Mouse (Mus musculus) forebrain, embryonic 15.5 days (tissue): ENCODE results near the gene Ak9. TPM values are rescaled to one million over a fixed set of nuclear protein-coding genes. Genes with fewer than 3 reads are reported as not detected.
A peak's percentile ranks its signal among the peaks of the same experiment; 100 is the strongest.

Experiments used
- ATAC-seq: fragments of 200-750 bp; cut with Nextera tagmentation; replicated peaks from 2 replicates; pipeline ENCODE4 v1.8.0; 2017; ENCODE audit warnings: mild to moderate bottlenecking, moderate TSS enrichment, moderate library complexity
- H3K27ac ChIP-seq: fragments of 300-500 bp; sonication (generic); replicated peaks from 2 replicates; pipeline ENCODE4 v1.5.1; 2015; ENCODE audit warnings: mild to moderate bottlenecking, inconsistent platforms
- H3K27me3 ChIP-seq: fragments of 300-500 bp; sonication (generic); 2 replicates; pipeline ENCODE4 v1.6.1; 2015; ENCODE audit warnings: inconsistent platforms
- H3K36me3 ChIP-seq: fragments of 300-500 bp; sonication (generic); 2 replicates; pipeline ENCODE4 v1.6.1; 2015; ENCODE audit warnings: mild to moderate bottlenecking, inconsistent platforms
- H3K4me1 ChIP-seq: fragments of 300-500 bp; sonication (generic); 2 replicates; pipeline ENCODE4 v1.6.1; 2015; ENCODE audit warnings: inconsistent platforms
- H3K4me2 ChIP-seq: fragments of 300-500 bp; sonication (generic); replicated peaks from 2 replicates; pipeline ENCODE4 v1.6.1; 2015; ENCODE audit warnings: mild to moderate bottlenecking, inconsistent platforms
- H3K4me3 ChIP-seq: fragments of 300-500 bp; sonication (generic); 2 replicates; pipeline ENCODE4 v1.5.1; 2015; ENCODE audit warnings: mild to moderate bottlenecking, inconsistent platforms
- H3K9ac ChIP-seq: fragments of 300-500 bp; sonication (generic); replicated peaks from 2 replicates; pipeline ENCODE4 v1.6.1; 2015; ENCODE audit warnings: mild to moderate bottlenecking, inconsistent platforms
- H3K9me3 ChIP-seq: fragments of 300-500 bp; sonication (generic); 2 replicates; pipeline ENCODE4 v1.6.1; 2016; ENCODE audit warnings: inconsistent platforms
- WGBS: fragments of 180-500 bp; shearing (Covaris S2); methylation state at CpG from one replicate; pipeline ENCODE4 v1.1.7; 2015; ENCODE audit warnings: mixed read lengths; 5-methylcytosine and 5-hydroxymethylcytosine counted together
- polyA plus RNA-seq: library from polyadenylated mRNA; unstranded; fragments of >200 nt; fragmentation: Nextera tagmentation; extraction: Ambion mirVana; gene quantifications from 2 replicates; pipeline ENCODE4 v1.2.1, GENCODE M21; 2015

The Ak9 gene
- polyA plus RNA-seq, 1 experiment from 2014 or later: 0.20 TPM

GRCm38 (mm10) chr10:41461057-41461722 is 157.4 kb downstream of the Ak9 start:
- H3K27ac ChIP-seq: no peak overlapping the region
- no peak overlapping the region for H3K4me3 ChIP-seq
- no peak for ATAC-seq
- 84% methylated on average over 3 of the region's 3 CpGs for WGBS
- H3K9me3 ChIP-seq: no peaks in the 10 kb centered on the region
- no peaks in the 10 kb centered on the region for H3K4me1 ChIP-seq
- no peak overlapping the region for H3K4me2 ChIP-seq
- no peaks in the 10 kb centered on the region for H3K27me3 ChIP-seq
- H3K9ac ChIP-seq: no peak overlapping the region
- peaks cover 29% of the 10 kb centered on the region for H3K36me3 ChIP-seq

- Histone ChIP-seq H3K4me2 (no peak overlapping the region), H3K9me3 (no peaks in the 10 kb centered on the region), H3K9ac (no peak overlapping the region), H3K27ac (no peak overlapping the region), H3K36me3 (peaks cover 28% of the 10 kb centered on the region), H3K27me3 (no peaks in the 10 kb centered on the region), H3K4me3 (no peak overlapping the region), H3K4me1 (no peaks in the 10 kb centered on the region)
- ATAC-seq: no peak
- 50% methylated on average over 15 of the region's 15 CpGs for WGBS
Measured at GRCm38 (mm10) chr10:41464401-41464955, 160.7 kb downstream of the Ak9 start.

GRCm38 (mm10) chr10:41467325-41467724 is 163.5 kb downstream of the Ak9 start:
- H3K4me1 ChIP-seq: no peaks in the 10 kb centered on the region
- WGBS: 36% methylated on average over 6 of the region's 6 CpGs
- H3K9ac ChIP-seq: no peak overlapping the region
- H3K9me3 ChIP-seq: no peaks in the 10 kb centered on the region
- no peaks in the 10 kb centered on the region for H3K27me3 ChIP-seq
- H3K36me3 ChIP-seq: peaks cover 28% of the 10 kb centered on the region
- no peak overlapping the region for H3K4me3 ChIP-seq
- no peak for ATAC-seq
- H3K4me2 ChIP-seq: no peak overlapping the region
- no peak overlapping the region for H3K27ac ChIP-seq

GRCm38 (mm10) chr10:41470693-41471092 is 166.9 kb downstream of the Ak9 start:
- Histone ChIP-seq H3K4me1 (peaks cover under 1% of the 10 kb centered on the region; the same call in 1 of the 2 replicates), H3K4me2 (no peak overlapping the region), H3K36me3 (peaks cover 7% of the 10 kb centered on the region), H3K9ac (no peak overlapping the region), H3K9me3 (no peaks in the 10 kb centered on the region), H3K27me3 (no peaks in the 10 kb centered on the region), H3K4me3 (no peak overlapping the region), H3K27ac (no peak overlapping the region)
- WGBS: 89% methylated on average over 3 of the region's 3 CpGs
- no peak for ATAC-seq

- Histone ChIP-seq H3K36me3 (peaks cover 4% of the 10 kb centered on the region; the same call in 1 of the 2 replicates), H3K27ac (no peak overlapping the region), H3K9ac (no peak overlapping the region), H3K27me3 (no peaks in the 10 kb centered on the region), H3K9me3 (no peaks in the 10 kb centered on the region), H3K4me2 (no peak overlapping the region), H3K4me3 (no peak overlapping the region), H3K4me1 (peaks cover 16% of the 10 kb centered on the region)
- no peak for ATAC-seq
Measured at GRCm38 (mm10) chr10:41472534-41472933, 168.8 kb downstream of the Ak9 start.

- Histone ChIP-seq H3K27ac (no peak overlapping the region), H3K9ac (no peak overlapping the region), H3K4me1 (peaks cover 21% of the 10 kb centered on the region), H3K4me3 (no peak overlapping the region), H3K36me3 (peaks cover 2% of the 10 kb centered on the region; the same call in 1 of the 2 replicates), H3K9me3 (no peaks in the 10 kb centered on the region), H3K4me2 (no peak overlapping the region), H3K27me3 (no peaks in the 10 kb centered on the region)
- WGBS: 79% methylated on average over 5 of the region's 5 CpGs
- ATAC-seq: no peak
Measured at GRCm38 (mm10) chr10:41472962-41473481, 169.2 kb downstream of the Ak9 start.

GRCm38 (mm10) chr10:41473782-41474468 is 170.1 kb downstream of the Ak9 start:
- no peak for ATAC-seq
- H3K27me3 ChIP-seq: no peaks in the 10 kb centered on the region
- H3K4me3 ChIP-seq: no peak overlapping the region
- H3K4me1 ChIP-seq: peaks cover 21% of the 10 kb centered on the region
- H3K36me3 ChIP-seq: no peaks in the 10 kb centered on the region
- no peak overlapping the region for H3K4me2 ChIP-seq
- H3K27ac ChIP-seq: no peak overlapping the region
- H3K9ac ChIP-seq: no peak overlapping the region
- H3K9me3 ChIP-seq: no peaks in the 10 kb centered on the region
- 85% methylated on average over 6 of the region's 6 CpGs for WGBS

GRCm38 (mm10) chr10:41474981-41475391 is 171.2 kb downstream of the Ak9 start:
- ATAC-seq: no peak
- 82% methylated on average over 1 of the region's 1 CpGs for WGBS

GRCm38 (mm10) chr10:41476171-41477017 is 172.6 kb downstream of the Ak9 start, which contains the start of gene Mical1:
Mical1 (plus strand) TSS chr10:41476314.
- ATAC-seq: peak; percentile 78
- Histone ChIP-seq H3K4me3 (peak within 1 kb of the TSS; percentile 58), H3K27ac (peak within 1 kb of the TSS; percentile 80), H3K9me3 (no peaks in the 10 kb centered on the region), H3K4me2 (peak within 1 kb of the TSS; percentile 76), H3K27me3 (no peaks in the 10 kb centered on the region), H3K4me1 (peaks cover 21% of the 10 kb centered on the region), H3K36me3 (no peaks in the 10 kb centered on the region; the same call in 1 of the 2 replicates), H3K9ac (peak within 1 kb of the TSS; percentile 55)
- WGBS: under 1% methylated on average over 35 of the region's 35 CpGs

More at GRCm38 (mm10) chr10:41474981-41475391, 171.2 kb downstream of the Ak9 start:
- H3K4me1 ChIP-seq: peaks cover 21% of the 10 kb centered on the region
- no peaks in the 10 kb centered on the region for H3K36me3 ChIP-seq
- no peaks in the 10 kb centered on the region for H3K27me3 ChIP-seq
- H3K4me2 ChIP-seq: no peak overlapping the region
- no peak overlapping the region for H3K27ac ChIP-seq
- no peak overlapping the region for H3K9ac ChIP-seq
- H3K4me3 ChIP-seq: no peak overlapping the region
- no peaks in the 10 kb centered on the region for H3K9me3 ChIP-seq

GRCm38 (mm10) chr10:41477018-41477277 is 173.2 kb downstream of the Ak9 start:
- Histone ChIP-seq H3K9ac (peak overlapping the region; percentile 55), H3K27me3 (no peaks in the 10 kb centered on the region), H3K4me2 (peak overlapping the region; percentile 76), H3K27ac (peak overlapping the region; percentile 80), H3K36me3 (peaks cover 1% of the 10 kb centered on the region; the same call in 1 of the 2 replicates), H3K9me3 (no peaks in the 10 kb centered on the region), H3K4me1 (peaks cover 21% of the 10 kb centered on the region), H3K4me3 (peak overlapping the region; percentile 58)
- peak; percentile 32 for ATAC-seq
- WGBS: 0% methylated on average over 9 of the region's 9 CpGs

GRCm38 (mm10) chr10:41477278-41478181 is 173.8 kb downstream of the Ak9 start:
- no peaks in the 10 kb centered on the region for H3K9me3 ChIP-seq
- H3K36me3 ChIP-seq: peaks cover 2% of the 10 kb centered on the region; the same call in 1 of the 2 replicates
- WGBS: 2% methylated on average over 20 of the region's 20 CpGs
- peak overlapping the region; percentile 80 for H3K27ac ChIP-seq
- H3K4me2 ChIP-seq: peak overlapping the region; percentile 76
- peak overlapping the region; percentile 58 for H3K4me3 ChIP-seq
- H3K27me3 ChIP-seq: no peaks in the 10 kb centered on the region
- peaks cover 21% of the 10 kb centered on the region for H3K4me1 ChIP-seq
- peak; percentile 70 for ATAC-seq
- H3K9ac ChIP-seq: peak overlapping the region; percentile 55
